Mouse (Mus musculus) urinary bladder, postnatal 10 days (tissue): Measurements from ENCODE around the gene Cxcl15.
"Not testable (repeated sequence)": the region's sequence is repeated elsewhere in the genome, so short reads cannot be mapped to it uniquely, and the experiment has no call there.

Experiments
- DNase-seq: peaks from one replicate; pipeline ENCODE4 v3.0.0; 2022; ENCODE audit warnings: low spot score

Gene Cxcl15

DNA sequence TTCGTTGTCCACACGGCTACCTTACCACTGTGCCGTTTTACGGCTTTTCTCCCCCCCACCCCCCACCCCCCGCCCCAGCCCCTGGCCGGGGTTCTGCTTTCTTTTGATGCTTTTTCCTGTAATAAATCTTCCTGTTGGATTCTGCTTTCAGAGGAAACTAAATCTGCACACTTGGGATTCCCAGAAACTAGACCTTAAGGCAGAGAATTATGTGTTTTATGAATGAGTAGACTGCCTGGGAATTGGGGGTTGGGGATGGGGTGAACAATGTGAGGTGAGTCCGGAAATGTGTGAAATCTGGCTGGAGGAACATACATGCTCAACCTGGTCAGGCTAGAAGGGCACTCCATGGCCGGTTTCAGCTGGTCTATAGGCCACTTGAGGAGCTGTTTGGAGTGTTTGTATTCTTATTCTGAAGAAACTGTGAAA is 4.2 kb upstream of the Cxcl15 start:
- no peak for DNase-seq

- DNase-seq = not testable (repeated sequence)
Measured at GRCm38 (mm10) chr5:90795392-90795791, 1.1 kb downstream of the Cxcl15 start.

DNA sequence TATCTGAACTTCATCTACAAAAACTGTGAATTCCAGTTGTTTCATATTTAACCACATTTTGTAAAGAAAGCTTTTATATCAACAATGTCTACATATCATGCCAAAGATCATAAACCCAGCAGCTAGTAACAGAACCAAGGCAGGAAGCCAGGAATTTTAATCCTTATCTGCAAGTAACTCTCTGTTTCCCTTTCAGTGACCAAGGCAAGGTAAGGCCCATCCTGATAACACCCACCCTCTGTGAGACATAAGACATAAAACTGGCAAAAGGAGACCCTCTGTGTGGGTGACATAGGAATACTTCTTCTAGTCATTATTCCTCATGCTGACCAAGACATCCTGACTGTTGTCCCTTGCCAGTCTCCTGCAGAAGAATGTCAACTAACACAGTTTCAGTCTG is 10.2 kb downstream of the Cxcl15 start:
- no peak for DNase-seq

- no peak for DNase-seq
Measured at GRCm38 (mm10) chr5:90806050-90806449, 11.7 kb downstream of the Cxcl15 start.

DNA sequence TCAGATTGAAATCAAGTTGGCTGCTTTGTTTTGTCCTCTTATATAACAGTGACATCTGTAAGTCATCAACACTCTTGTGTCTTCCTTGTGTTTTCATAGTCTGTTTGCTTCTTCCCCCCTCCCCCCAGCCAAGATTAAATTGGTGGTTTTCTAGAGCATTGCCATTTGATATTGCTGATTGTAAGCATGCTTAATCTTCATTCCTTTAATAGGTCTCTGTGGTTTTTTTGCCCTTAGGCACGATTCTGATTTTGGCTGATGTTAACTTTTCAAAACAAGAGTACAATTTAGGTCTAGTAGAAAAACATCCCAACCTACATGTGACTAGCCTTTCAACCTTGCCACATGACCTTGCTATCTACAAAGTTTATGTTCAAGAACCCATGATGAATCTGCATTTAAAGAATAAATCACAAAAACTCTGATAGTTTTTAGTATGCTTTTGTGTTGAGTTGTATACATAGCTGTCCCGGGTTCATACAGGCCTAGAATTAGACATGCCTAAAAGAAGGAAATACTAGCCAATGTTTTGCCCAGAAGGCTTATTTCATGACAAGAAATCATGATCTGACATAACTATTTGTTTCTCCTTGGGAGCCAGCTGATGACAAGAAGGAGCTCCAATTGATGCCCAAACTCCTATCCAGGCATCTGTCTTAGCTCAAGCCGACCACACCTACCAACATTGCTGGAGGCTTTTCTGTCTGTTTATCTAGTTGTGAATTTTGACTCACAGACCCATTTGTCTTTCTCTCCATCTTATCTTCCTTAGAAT is 13.0 kb downstream of the Cxcl15 start:
- no peak for DNase-seq

DNA sequence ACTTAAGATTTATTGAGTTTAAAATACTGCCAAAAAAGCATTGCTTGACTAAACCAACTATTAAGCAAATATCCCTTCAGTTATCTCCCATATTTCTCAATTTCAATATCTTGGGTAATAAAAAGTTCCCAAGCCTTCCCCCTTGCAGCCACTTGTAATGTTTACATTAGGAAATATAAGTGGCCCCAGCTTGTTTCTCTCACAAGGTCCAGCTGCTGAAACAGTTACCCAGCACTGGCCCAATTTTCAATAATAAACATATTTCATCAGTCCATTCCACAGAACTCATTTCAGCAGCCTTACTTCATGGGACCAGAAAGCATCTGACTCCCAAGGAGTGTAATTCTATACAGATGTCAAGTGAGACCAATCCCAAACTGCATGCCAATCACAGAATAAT is 25.4 kb downstream of the Cxcl15 start:
- DNase-seq = no peak

GRCm38 (mm10) chr5:90832145-90832767 is 37.9 kb downstream of the Cxcl15 start:
- DNase-seq = no peak

- DNase-seq = no peak
Measured at GRCm38 (mm10) chr5:90832768-90833388, 38.5 kb downstream of the Cxcl15 start.

GRCm38 (mm10) chr5:90834436-90834835 is 40.1 kb downstream of the Cxcl15 start:
- DNase-seq = no peak

- no peak for DNase-seq
Measured at GRCm38 (mm10) chr5:90838582-90838981, 44.2 kb downstream of the Cxcl15 start.

- no peak for DNase-seq
Measured at GRCm38 (mm10) chr5:90840902-90841869, 46.9 kb downstream of the Cxcl15 start.

DNA sequence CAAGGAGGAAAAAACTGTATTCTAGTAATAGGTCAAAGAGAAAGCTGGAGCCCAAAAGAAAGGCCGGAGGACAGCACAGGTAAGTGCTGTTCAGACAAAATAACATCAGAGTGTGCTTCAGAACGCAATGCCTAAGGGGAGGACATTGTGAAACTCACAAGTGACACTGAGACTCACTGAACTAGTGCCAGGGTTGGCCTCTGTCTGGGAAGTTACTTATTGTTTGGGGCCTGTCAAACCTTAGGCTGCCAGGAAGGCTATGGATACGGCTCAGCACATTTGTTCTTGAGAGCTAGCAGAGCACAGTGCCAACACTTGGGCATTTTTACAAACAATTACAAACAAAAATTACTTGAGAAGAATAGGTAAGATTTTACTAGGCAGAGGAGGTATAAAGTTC is 49.6 kb downstream of the Cxcl15 start:
- no peak for DNase-seq

DNA sequence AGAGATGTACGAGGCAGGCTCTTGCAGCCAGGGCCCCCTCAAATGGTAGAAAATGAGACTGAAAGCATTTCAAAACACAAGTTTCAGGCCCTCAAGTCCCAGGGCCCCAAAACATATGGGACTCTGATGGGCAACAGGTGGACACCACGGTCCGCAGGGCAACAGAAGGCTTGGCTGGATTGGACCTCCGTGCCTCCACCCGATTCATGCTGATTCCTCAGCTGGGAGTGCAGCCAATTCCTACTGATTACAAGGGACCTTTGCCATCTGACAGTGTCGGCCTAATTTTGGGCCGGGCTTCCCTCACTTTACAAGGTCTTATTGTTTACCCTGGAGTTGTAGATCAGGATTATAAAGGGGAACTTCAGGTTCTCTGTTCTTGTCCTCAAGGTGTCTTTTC is 55.8 kb downstream of the Cxcl15 start:
- not testable (repeated sequence) for DNase-seq

DNA sequence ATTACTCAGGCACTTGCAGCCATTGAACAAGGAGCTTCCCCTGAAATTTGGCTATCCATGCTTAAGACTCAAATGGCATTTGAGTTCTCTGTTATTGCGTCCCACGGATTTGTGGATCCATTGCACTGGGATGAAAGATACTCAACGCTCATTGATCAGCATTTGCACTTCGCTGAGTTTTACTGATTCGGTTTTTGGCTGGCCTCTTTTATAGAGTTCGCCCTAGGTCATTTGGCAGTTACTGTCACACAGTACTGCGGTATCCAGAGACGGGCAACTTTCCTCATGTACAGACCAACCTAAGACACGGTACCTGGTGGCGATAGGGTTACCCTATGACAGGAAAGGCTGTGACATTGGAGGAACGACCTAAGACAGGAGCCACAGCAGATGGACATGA is 57.1 kb downstream of the Cxcl15 start:
- not testable (repeated sequence) for DNase-seq
